Mouse (Mus musculus): ENCODE measurements around the gene Rpl27.

DNA sequence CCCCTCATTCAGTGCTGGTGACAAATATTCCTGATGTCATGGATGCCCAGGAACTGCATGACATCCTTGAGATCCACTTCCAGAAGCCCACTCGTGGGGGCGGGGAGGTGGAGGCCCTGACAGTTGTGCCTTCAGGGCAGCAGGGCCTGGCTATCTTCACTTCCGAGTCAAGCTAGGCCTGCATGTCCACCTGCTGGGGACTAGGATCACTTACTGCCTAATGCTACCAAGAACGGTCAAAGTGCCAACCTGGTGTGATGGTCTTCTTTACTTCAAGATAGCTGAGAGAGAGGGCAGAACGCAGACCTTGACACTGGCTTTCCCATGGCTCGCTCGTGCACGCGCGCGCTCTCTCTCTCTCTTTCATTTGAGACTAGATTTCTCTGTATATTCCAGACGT, 16.1 kb downstream of the Rpl27 start:
- no peak for TF ChIP-seq CTCF (IDR thresholded peaks at IDR 0.05; ENCODE audit: control insufficient read depth, insufficient read depth, insufficient replicate concordance, low read depth, low read length)
- no peak for TF ChIP-seq POLR2A (IDR thresholded peaks at IDR 0.05; ENCODE audit: control insufficient read depth, low read depth, low read length)

Measured in testis, adult 2 months (tissue).